Mouse (Mus musculus): ENCODE measurements around the gene Gm27235. TPM values are rescaled to one million over a fixed set of nuclear protein-coding genes. Genes with fewer than 3 reads are reported as not detected.
"Not testable (repeated sequence)": the region's sequence is repeated elsewhere in the genome, so short reads cannot be mapped to it uniquely, and the experiment has no call there.

Gene Gm27235
- not detected in 2 replicates for polyA plus RNA-seq (2014; fragmentation: Nextera tagmentation; extraction: Ambion mirVana)

DNA sequence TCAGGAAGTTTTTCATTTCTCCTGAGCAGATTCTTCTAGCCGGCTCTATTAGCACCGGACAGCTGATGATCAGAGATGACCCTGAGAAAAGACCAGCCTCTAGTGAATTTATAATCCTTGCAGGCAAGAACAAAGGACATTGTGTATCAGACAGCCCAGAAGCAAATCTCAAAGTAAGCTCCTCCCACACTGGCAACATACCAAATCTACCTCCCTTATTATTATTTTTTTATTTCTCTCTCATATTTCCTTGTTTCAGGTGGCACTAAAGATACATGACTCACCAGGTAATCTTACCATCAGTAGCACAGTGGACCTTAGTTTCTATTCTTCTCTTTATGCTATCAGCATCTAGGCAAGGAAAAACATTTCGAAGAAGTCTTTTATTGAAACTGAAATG is at the start of gene Gm27235, which contains the start of gene D730048I06Rik:
TSS of gene Gm27235 (minus strand) at position 101 of the 400 bp plus-strand sequence.
TSS of gene D730048I06Rik (minus strand) at position 112 of the 400 bp plus-strand sequence.
- H3K36me3 ChIP-seq (ENCODE audit: control insufficient read depth, insufficient read depth, low read length), result no peaks in the 10 kb centered on the region
- no peaks in the 10 kb centered on the region for H3K4me1 ChIP-seq (replicated peaks; ENCODE audit: control insufficient read depth, insufficient read depth, low read length)
- H3K4me3 ChIP-seq (ENCODE audit: low read depth, low read length), result no peak within 1 kb of the TSS
- ATAC-seq (ENCODE audit: low FRiP score) (no peak), DNase-seq (ENCODE audit: low spot score) (no peak)
- WGBS, result 96% methylated on average over 3 of the region's 3 CpGs
- H3K27ac ChIP-seq (ENCODE audit: low read depth, low read length), result no peak within 1 kb of the TSS
- H3K9me3 ChIP-seq (ENCODE audit: control insufficient read depth, low read length), result no peaks in the 10 kb centered on the region
- no peaks in the 10 kb centered on the region for H3K27me3 ChIP-seq (ENCODE audit: control insufficient read depth, insufficient read depth, low read length)
- H3K4me2 ChIP-seq (replicated peaks; ENCODE audit: low read depth, low read length), result no peak within 1 kb of the TSS
- H3K9ac ChIP-seq (ENCODE audit: low read depth, low read length), result no peak within 1 kb of the TSS

DNA sequence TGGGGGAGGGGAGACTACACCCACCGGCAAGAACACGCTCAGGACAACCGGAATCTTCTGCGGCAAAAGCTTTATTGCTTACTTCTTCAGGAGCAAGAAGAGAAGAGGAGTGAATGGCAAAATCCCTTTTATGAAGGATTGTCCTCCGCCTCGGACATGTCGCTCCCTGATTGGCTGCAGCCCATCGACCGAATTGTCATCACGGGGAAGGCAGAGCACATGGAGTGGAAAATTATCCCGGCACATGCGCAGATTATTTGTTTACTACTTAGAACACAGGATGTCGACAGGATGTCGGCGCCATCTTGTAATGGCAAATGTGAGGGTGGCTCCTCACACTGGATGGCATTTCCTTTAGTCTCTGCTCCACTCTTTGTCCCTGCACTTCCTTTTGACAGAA is 28.0 kb upstream of the Gm27235 start:
- H3K4me2 ChIP-seq (replicated peaks; ENCODE audit: low read depth, low read length); H3K36me3 ChIP-seq (ENCODE audit: control insufficient read depth, insufficient read depth, low read length); DNase-seq (ENCODE audit: low spot score); H3K9ac ChIP-seq (ENCODE audit: low read depth, low read length); H3K4me3 ChIP-seq (ENCODE audit: low read depth, low read length); H3K27ac ChIP-seq (ENCODE audit: low read depth, low read length); H3K9me3 ChIP-seq (ENCODE audit: control insufficient read depth, low read length); H3K4me1 ChIP-seq (replicated peaks; ENCODE audit: control insufficient read depth, insufficient read depth, low read length); ATAC-seq (ENCODE audit: low FRiP score); H3K27me3 ChIP-seq (ENCODE audit: control insufficient read depth, insufficient read depth, low read length): not testable (repeated sequence)
- 95% methylated on average over 15 of the region's 15 CpGs for WGBS

DNA sequence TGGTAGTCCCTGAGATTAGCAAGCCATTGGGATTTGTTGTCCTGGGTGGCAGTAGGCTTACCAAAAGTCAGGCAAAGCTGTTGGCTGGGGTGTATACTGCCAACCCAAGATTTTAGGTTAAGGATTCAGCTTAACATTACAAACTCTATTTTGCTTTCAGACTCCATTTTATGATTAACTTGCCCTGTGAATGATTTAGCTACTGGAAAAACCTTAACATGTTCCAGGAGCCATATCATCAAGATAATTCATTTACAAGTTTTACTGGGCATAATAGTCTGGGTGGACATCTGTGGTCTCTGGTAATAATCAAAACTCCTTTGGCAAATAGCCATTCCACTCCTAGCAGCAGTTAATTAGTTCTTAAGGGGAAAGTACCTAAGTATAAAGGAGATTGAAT is 8.2 kb upstream of the Gm27235 start:
- no peak overlapping the region for H3K27ac ChIP-seq (ENCODE audit: low read depth, low read length)
- H3K4me2 ChIP-seq (replicated peaks; ENCODE audit: low read depth, low read length), result no peak overlapping the region
- ATAC-seq (ENCODE audit: low FRiP score) (no peak), DNase-seq (ENCODE audit: low spot score) (no peak)
- H3K4me3 ChIP-seq (ENCODE audit: low read depth, low read length), result no peak overlapping the region
- H3K9ac ChIP-seq (ENCODE audit: low read depth, low read length), result no peak overlapping the region
- H3K4me1 ChIP-seq (replicated peaks; ENCODE audit: control insufficient read depth, insufficient read depth, low read length), result no peaks in the 10 kb centered on the region
- no peaks in the 10 kb centered on the region for H3K36me3 ChIP-seq (ENCODE audit: control insufficient read depth, insufficient read depth, low read length)
- no peaks in the 10 kb centered on the region for H3K9me3 ChIP-seq (ENCODE audit: control insufficient read depth, low read length)
- no peaks in the 10 kb centered on the region for H3K27me3 ChIP-seq (ENCODE audit: control insufficient read depth, insufficient read depth, low read length)

DNA sequence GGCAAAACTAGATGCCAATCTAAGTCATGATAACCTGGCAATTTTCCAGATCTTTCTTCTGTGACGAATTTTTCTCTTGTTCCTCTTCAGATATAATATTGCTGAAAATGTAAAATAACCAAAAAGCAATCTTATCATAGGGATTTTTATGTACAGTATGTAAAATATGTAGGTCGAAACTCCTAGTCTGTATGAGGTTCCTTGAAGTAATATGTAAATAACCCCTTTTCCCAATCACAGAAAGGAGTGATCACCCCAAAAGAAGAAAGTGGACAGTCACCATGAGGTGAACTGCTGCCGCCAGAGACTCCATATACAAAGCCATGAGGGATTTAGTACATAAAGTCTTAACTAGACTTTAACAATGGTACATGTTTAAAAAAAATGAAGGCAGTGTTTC is 11.9 kb downstream of the Gm27235 start, which contains the start of gene Gm17727:
TSS of gene Gm17727 (minus strand) at position 101 of the 400 bp plus-strand sequence.
- no peak within 1 kb of the TSS for H3K9ac ChIP-seq (ENCODE audit: low read depth, low read length)
- no peaks in the 10 kb centered on the region for H3K4me1 ChIP-seq (replicated peaks; ENCODE audit: control insufficient read depth, insufficient read depth, low read length)
- 70% methylated on average over 3 of the region's 3 CpGs for WGBS
- H3K9me3 ChIP-seq (ENCODE audit: control insufficient read depth, low read length), result no peaks in the 10 kb centered on the region; the same call in 1 of the 2 replicates
- H3K4me2 ChIP-seq (replicated peaks; ENCODE audit: low read depth, low read length), result no peak within 1 kb of the TSS
- no peak within 1 kb of the TSS for H3K4me3 ChIP-seq (ENCODE audit: low read depth, low read length)
- H3K36me3 ChIP-seq (ENCODE audit: control insufficient read depth, insufficient read depth, low read length), result no peaks in the 10 kb centered on the region
- H3K27me3 ChIP-seq (ENCODE audit: control insufficient read depth, insufficient read depth, low read length), result no peaks in the 10 kb centered on the region
- no peak for DNase-seq (ENCODE audit: low spot score)
- ATAC-seq (ENCODE audit: low FRiP score), result no peak
- H3K27ac ChIP-seq (ENCODE audit: low read depth, low read length), result no peak within 1 kb of the TSS

DNA sequence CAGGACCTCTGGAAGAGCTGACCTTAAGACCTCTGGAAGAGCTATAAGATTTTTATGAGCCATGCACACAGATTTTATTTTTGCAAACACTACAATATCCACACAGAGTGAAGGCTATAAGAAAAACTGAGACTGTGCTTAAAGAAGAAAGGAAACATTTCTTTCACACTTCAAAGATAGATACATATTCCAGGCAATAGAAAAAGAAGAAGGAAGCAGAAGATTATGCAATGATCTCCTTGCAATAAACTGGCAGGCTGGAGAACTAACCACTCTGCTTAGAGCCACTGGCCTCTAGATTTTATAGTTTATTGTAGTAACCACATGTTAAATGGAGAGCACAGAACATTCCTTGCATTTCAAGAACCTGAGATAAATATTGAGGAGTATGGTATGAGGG is 33.1 kb downstream of the Gm27235 start:
- H3K4me3 ChIP-seq (ENCODE audit: low read depth, low read length), result no peak overlapping the region
- no peak overlapping the region for H3K4me2 ChIP-seq (replicated peaks; ENCODE audit: low read depth, low read length)
- no peaks in the 10 kb centered on the region for H3K9me3 ChIP-seq (ENCODE audit: control insufficient read depth, low read length)
- no peaks in the 10 kb centered on the region for H3K36me3 ChIP-seq (ENCODE audit: control insufficient read depth, insufficient read depth, low read length)
- no peaks in the 10 kb centered on the region for H3K27me3 ChIP-seq (ENCODE audit: control insufficient read depth, insufficient read depth, low read length)
- no peak overlapping the region for H3K27ac ChIP-seq (ENCODE audit: low read depth, low read length)
- H3K9ac ChIP-seq (ENCODE audit: low read depth, low read length), result no peak overlapping the region
- DNase-seq (ENCODE audit: low spot score), result no peak
- H3K4me1 ChIP-seq (replicated peaks; ENCODE audit: control insufficient read depth, insufficient read depth, low read length), result no peaks in the 10 kb centered on the region
- no peak for ATAC-seq (ENCODE audit: low FRiP score)

- Histone ChIP-seq H3K9ac (ENCODE audit: low read depth, low read length) (no peak within 1 kb of the TSS), H3K27me3 (ENCODE audit: control insufficient read depth, insufficient read depth, low read length) (no peaks in the 10 kb centered on the region), H3K27ac (ENCODE audit: low read depth, low read length) (no peak within 1 kb of the TSS), H3K4me2 (replicated peaks; ENCODE audit: low read depth, low read length) (no peak within 1 kb of the TSS), H3K36me3 (ENCODE audit: control insufficient read depth, insufficient read depth, low read length) (no peaks in the 10 kb centered on the region), H3K9me3 (ENCODE audit: control insufficient read depth, low read length) (no peaks in the 10 kb centered on the region; the same call in 1 of the 2 replicates), H3K4me3 (ENCODE audit: low read depth, low read length) (no peak within 1 kb of the TSS), H3K4me1 (replicated peaks; ENCODE audit: control insufficient read depth, insufficient read depth, low read length) (no peaks in the 10 kb centered on the region)
- ATAC-seq (ENCODE audit: low FRiP score) (no peak), DNase-seq (ENCODE audit: low spot score) (no peak)
Observed at GRCm38 (mm10) chr9:35740749-35741148, 49.2 kb downstream of the Gm27235 start, which contains the start of gene Gm17677. Gm17677 (plus strand) TSS chr9:35741049.

Other genes starting within 250 kb of the Gm27235 start
- 9.7 and 10.0 TPM in 2 replicates for gene Ddx25, start 231.6 kb downstream of the Gm27235 start, polyA plus RNA-seq (2014; fragmentation: Nextera tagmentation; extraction: Ambion mirVana)
- gene Pus3, start 231.5 kb downstream of the Gm27235 start, polyA plus RNA-seq (2014; fragmentation: Nextera tagmentation; extraction: Ambion mirVana), result 19.6 and 25.5 TPM in 2 replicates
- 0.64 and 1.3 TPM in 2 replicates for gene Pate2, start 219.8 kb downstream of the Gm27235 start, polyA plus RNA-seq (2014; fragmentation: Nextera tagmentation; extraction: Ambion mirVana)
- 29.9 and 32.4 TPM in 2 replicates for gene Hyls1, start 219.7 kb downstream of the Gm27235 start, polyA plus RNA-seq (2014; fragmentation: Nextera tagmentation; extraction: Ambion mirVana)
- gene Pate4, start 178.2 kb downstream of the Gm27235 start, polyA plus RNA-seq (2014; fragmentation: Nextera tagmentation; extraction: Ambion mirVana), result not detected in 2 replicates
- 0.12 TPM in 1 of 2 replicates, not detected in the other for gene Pate3, start 141.9 kb downstream of the Gm27235 start, polyA plus RNA-seq (2014; fragmentation: Nextera tagmentation; extraction: Ambion mirVana)
- gene Pate1, start 102.7 kb downstream of the Gm27235 start, polyA plus RNA-seq (2014; fragmentation: Nextera tagmentation; extraction: Ambion mirVana), result 0.12 TPM in 1 of 2 replicates, not detected in the other
- not detected in 2 replicates for gene Gm17677, start 49.1 kb downstream of the Gm27235 start, polyA plus RNA-seq (2014; fragmentation: Nextera tagmentation; extraction: Ambion mirVana)
- gene Gm17727, start 12.0 kb downstream of the Gm27235 start, polyA plus RNA-seq (2014; fragmentation: Nextera tagmentation; extraction: Ambion mirVana), result not detected in 2 replicates
- gene D730048I06Rik, start within 50 bp of the Gm27235 start, polyA plus RNA-seq (2014; fragmentation: Nextera tagmentation; extraction: Ambion mirVana), result not detected in 2 replicates
- not detected in 2 replicates for gene 9230110F15Rik, start 54.0 kb upstream of the Gm27235 start, polyA plus RNA-seq (2014; fragmentation: Nextera tagmentation; extraction: Ambion mirVana)
- not detected in 2 replicates for gene 9230113P08Rik, start 118.3 kb upstream of the Gm27235 start, polyA plus RNA-seq (2014; fragmentation: Nextera tagmentation; extraction: Ambion mirVana)

All from hindbrain, embryonic 11.5 days (tissue).